Mouse (Mus musculus) megakaryocyte, embryonic 14.5 days (primary cell): Measurements from ENCODE around the gene Gm28047. TPM values are rescaled to one million over a fixed set of nuclear protein-coding genes. Genes with fewer than 3 reads are reported as not detected.

Experiments used
- H3K27me3 ChIP-seq: replicated peaks from 2 replicates; pipeline ENCODE3; 2012; ENCODE audit warnings: inconsistent platforms
- H3K36me3 ChIP-seq: replicated peaks from 2 replicates; pipeline ENCODE3; 2012; ENCODE audit warnings: low read length, inconsistent platforms, mixed read lengths
- H3K4me1 ChIP-seq: 2 replicates; pipeline ENCODE4 v1.6.1; 2012; ENCODE audit warnings: inconsistent platforms
- H3K4me3 ChIP-seq: replicated peaks from 2 replicates; pipeline ENCODE3; 2012; ENCODE audit warnings: moderate library complexity, mild to moderate bottlenecking, inconsistent platforms
- H3K9me3 ChIP-seq: 2 replicates; pipeline ENCODE4 v1.6.1; 2012; ENCODE audit warnings: inconsistent platforms
- FLI1 ChIP-seq: IDR thresholded peaks from 2 replicates; pipeline ENCODE4 v1.6.1; 2012; ENCODE audit warnings: low read length, inconsistent platforms, mixed read lengths
- GATA1 ChIP-seq: IDR thresholded peaks from 3 replicates; pipeline ENCODE4 v1.6.1; 2012; ENCODE audit warnings: mixed read lengths, low read length, inconsistent platforms, borderline replicate concordance
- polyA plus RNA-seq: library from polyadenylated mRNA; stranded (reverse); fragments of >175 nt; gene quantifications from 2 replicates; pipeline ENCODE4 v1.2.3, GENCODE M21; 2012; ENCODE audit warnings: low replicate concordance; ENCODE audit not compliant: insufficient read depth

The Gm28047 gene
- polyA plus RNA-seq, 1 experiment: not detected

- Histone ChIP-seq H3K36me3 (peaks cover 5% of the 10 kb centered on the region), H3K4me1 (peaks cover 48% of the 10 kb centered on the region), H3K9me3 (no peaks in the 10 kb centered on the region), H3K4me3 (no peak overlapping the region), H3K27me3 (peaks cover 7% of the 10 kb centered on the region)
- TF ChIP-seq FLI1: no peak
- no peak for TF ChIP-seq GATA1
Observed at GRCm38 (mm10) chr15:102511285-102511833, 113.5 kb downstream of the Gm28047 start.

DNA sequence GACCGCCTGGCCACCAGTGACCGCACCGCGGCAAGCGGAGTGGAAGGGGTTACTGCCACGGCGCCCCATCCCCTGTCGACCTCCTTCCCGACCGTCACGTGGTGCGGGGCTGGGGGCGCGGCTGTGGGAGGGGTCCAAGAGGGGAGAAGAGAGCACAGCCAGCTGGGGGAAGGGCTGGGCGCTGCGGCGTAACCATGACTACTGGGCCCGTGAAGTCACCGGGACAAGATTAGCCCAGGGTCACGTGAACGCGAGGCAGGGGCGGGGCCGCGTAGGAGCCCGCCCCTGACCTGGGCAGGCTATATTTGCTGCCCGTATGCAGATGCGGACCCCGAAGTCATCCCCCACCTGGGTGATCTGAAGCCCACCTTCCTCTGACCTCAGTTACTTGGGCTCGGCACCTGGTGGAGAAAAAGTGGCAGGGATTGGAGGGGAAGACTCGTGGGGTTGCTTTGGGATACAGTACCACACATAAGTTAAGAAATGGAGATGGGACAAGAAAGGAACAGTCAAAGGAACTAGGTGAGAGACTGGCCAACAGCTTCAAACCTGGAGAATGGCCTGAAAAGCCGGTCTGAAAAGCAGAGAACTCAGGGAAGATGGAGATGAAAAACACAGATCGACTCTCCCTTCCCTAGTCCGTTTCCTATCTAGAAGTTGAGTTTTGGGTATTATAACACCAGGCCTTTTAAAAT lies 114.1 kb downstream of the Gm28047 start:
- Histone ChIP-seq H3K4me1 (peaks cover 47% of the 10 kb centered on the region), H3K9me3 (no peaks in the 10 kb centered on the region), H3K27me3 (peaks cover 7% of the 10 kb centered on the region), H3K4me3 (peak overlapping the region; percentile 95), H3K36me3 (peaks cover 11% of the 10 kb centered on the region)
- no peak for TF ChIP-seq FLI1
- no peak for TF ChIP-seq GATA1

- peaks cover 51% of the 10 kb centered on the region for H3K4me1 ChIP-seq
- peak overlapping the region; percentile 95 for H3K4me3 ChIP-seq
- peaks cover 7% of the 10 kb centered on the region for H3K27me3 ChIP-seq
- TF ChIP-seq GATA1 (no peak), FLI1 (no peak)
- H3K9me3 ChIP-seq: no peaks in the 10 kb centered on the region
- peaks cover 17% of the 10 kb centered on the region for H3K36me3 ChIP-seq
Observed at GRCm38 (mm10) chr15:102510110-102510509, 114.8 kb downstream of the Gm28047 start.

- peaks cover 34% of the 10 kb centered on the region for H3K36me3 ChIP-seq
- no peak for TF ChIP-seq GATA1
- no peak for TF ChIP-seq FLI1
- H3K4me1 ChIP-seq: peaks cover 54% of the 10 kb centered on the region
- H3K9me3 ChIP-seq: no peaks in the 10 kb centered on the region
- no peak overlapping the region for H3K4me3 ChIP-seq
- peaks cover 7% of the 10 kb centered on the region for H3K27me3 ChIP-seq
Observed at GRCm38 (mm10) chr15:102508336-102508735, 116.5 kb downstream of the Gm28047 start.

DNA sequence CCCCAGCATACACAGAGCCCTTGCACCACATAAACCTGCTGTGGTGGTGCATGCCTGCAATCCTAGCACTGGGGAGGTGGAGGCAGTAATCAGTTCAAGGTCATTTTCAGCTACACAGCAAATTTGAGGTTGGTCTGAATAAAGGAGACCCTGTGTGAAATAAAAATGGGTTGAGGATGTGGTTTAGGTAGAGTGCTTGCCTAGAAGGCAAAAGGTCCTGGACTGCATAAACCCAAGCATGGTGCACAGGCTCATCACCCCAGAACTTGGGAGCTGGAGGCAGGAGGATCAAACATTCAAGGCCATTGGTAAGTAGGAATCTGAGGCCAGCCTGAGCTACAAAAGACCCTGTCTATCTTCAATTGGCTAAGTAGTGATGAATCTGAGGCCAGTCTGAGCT lies 117.3 kb downstream of the Gm28047 start:
- Histone ChIP-seq H3K27me3 (peaks cover 4% of the 10 kb centered on the region), H3K4me1 (peaks cover 53% of the 10 kb centered on the region), H3K36me3 (peaks cover 42% of the 10 kb centered on the region), H3K9me3 (no peaks in the 10 kb centered on the region), H3K4me3 (no peak overlapping the region)
- TF ChIP-seq FLI1 (no peak), GATA1 (no peak)

- no peaks in the 10 kb centered on the region for H3K9me3 ChIP-seq
- no peak overlapping the region for H3K4me3 ChIP-seq
- peaks cover 49% of the 10 kb centered on the region for H3K36me3 ChIP-seq
- TF ChIP-seq GATA1 (no peak), FLI1 (no peak)
- peaks cover 46% of the 10 kb centered on the region for H3K4me1 ChIP-seq
- peaks cover 3% of the 10 kb centered on the region for H3K27me3 ChIP-seq
Observed at GRCm38 (mm10) chr15:102506864-102507263, 118.0 kb downstream of the Gm28047 start.

GRCm38 (mm10) chr15:102506464-102506830 lies 118.4 kb downstream of the Gm28047 start:
- Histone ChIP-seq H3K36me3 (peaks cover 53% of the 10 kb centered on the region), H3K4me3 (no peak overlapping the region), H3K4me1 (peaks cover 42% of the 10 kb centered on the region), H3K9me3 (no peaks in the 10 kb centered on the region), H3K27me3 (peaks cover 3% of the 10 kb centered on the region)
- TF ChIP-seq GATA1 (no peak), FLI1 (no peak)

GRCm38 (mm10) chr15:102505770-102506463 lies 119.0 kb downstream of the Gm28047 start:
- no peaks in the 10 kb centered on the region for H3K27me3 ChIP-seq
- no peak for TF ChIP-seq GATA1
- TF ChIP-seq FLI1: no peak
- H3K9me3 ChIP-seq: no peaks in the 10 kb centered on the region
- peaks cover 59% of the 10 kb centered on the region for H3K36me3 ChIP-seq
- H3K4me1 ChIP-seq: peaks cover 37% of the 10 kb centered on the region
- H3K4me3 ChIP-seq: no peak overlapping the region

GRCm38 (mm10) chr15:102505073-102505769 lies 119.6 kb downstream of the Gm28047 start:
- H3K4me3 ChIP-seq: no peak overlapping the region
- no peaks in the 10 kb centered on the region for H3K27me3 ChIP-seq
- H3K4me1 ChIP-seq: peaks cover 32% of the 10 kb centered on the region
- TF ChIP-seq FLI1 (no peak), GATA1 (no peak)
- peaks cover 66% of the 10 kb centered on the region for H3K36me3 ChIP-seq
- H3K9me3 ChIP-seq: no peaks in the 10 kb centered on the region
